Mouse (Mus musculus): ENCODE measurements around the gene Apba1.

The Apba1 gene

DNA sequence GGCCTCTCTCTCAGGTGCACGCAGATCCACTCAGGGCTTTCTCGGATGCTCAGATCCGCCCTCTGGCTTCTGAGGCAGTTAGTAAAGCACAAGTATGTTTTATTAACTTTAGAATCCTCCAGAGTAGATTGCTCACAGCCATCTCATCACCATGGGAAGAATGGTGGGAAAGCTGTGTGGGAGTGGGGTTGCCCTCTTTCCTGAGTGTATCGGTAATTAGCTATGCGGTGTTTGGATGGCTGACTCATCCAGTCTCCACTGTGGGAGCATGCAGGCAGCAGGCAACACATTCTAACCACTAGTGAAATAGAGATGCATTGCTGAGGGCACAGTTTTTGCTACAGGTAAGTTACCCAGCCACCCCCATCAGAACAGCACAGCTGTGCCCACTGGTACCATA, 172.1 kb downstream of the Apba1 start:
- no peak for DNase-seq (ENCODE audit: low read depth, low spot score)

DNA sequence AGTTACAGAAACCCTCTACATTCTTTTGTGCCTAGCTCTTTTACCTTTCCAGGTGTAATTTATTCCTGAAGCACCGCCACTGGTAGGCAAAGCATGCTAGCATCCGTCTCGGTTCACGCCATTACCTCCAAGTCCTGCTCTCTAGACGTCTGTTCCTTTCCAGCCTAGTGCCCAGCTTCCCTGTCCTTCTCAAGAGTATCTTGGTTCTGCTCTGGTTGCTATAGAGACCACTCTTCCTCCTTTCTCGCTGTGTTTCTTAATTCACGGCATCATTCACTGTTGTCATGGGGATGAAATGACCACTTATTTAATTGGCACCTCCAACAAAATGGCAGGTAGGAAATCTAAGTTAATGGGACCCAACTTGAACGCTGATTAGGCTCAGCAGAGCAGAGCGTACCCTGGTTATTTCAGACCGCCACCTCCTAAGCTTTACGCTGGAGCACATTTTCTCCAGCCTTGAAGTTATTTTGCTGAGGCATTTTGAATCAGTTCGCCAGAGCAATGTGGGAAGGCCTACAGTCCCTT, 182.8 kb downstream of the Apba1 start:
- no peak for DNase-seq (ENCODE audit: low read depth, low spot score)

DNA sequence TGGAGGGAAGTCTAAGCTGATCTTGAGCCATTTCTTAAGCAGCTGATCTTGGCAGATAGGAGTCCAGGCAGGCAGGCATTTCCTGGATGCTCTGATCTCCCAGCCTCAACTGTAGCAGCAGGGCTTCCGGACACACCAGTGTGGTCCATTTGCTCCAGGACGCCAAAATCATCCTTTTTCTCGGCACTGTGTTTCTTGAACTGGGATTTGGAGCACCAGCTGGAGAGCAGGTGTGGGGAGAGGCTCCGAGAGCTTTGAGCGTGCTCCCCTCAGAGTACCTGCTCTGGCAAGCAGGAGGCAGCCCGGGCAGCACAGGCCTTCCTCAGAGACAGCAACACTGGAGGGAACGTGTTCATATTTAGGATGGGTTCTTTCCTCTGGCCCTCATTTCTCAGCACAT, 184.2 kb downstream of the Apba1 start:
- no peak for DNase-seq (ENCODE audit: low read depth, low spot score)

DNA sequence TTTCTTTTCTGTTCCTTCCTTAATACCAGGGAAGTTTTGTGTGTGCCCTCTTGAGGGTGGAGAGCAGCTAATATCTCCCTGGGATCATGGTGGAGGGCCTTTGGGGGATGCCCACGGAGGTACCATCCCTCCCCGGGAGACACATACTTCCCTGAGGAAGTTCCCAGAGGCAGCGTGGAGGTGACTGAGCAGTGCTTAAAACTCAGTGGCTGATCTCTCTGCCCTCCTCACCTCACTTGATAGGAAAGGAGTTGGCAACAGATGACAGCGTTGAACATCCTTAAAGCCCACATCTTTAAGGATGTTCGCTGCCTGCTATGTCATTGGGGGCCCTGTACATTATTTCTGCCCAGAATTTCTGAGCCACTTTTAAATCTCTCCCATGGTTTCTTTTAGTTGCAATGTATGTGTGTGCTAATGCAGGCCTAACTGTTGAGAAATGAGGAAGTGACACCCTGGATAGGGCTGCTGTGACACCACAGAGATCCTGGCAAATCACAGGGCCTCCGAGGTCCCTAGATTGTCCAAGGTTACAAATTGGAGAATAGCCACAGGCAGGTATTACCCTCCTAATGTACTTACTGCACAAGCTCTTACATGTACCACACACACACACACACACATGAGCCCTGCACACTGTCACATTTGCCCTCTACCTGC, 187.5 kb downstream of the Apba1 start:
- DNase-seq (ENCODE audit: low read depth, low spot score): peak; percentile 13

DNA sequence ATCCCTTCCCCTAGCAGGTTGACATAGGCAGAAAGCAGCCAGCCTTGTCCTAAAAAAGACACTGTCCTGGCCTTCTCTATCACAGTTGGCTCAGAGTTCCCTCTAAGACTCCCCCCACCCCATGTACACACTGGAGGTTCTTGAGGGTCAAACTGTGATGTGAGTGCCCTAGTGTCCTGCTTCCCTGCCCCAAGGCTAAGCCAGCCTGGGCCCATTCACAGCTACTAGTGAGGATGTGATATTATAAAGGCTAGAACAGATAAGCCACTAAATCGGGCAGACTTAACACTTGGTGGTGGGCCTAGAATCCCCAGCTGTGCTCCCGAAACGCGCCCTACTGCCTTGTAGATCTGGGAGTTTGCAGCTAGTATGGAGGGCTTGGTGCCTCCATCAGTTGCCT, 188.1 kb downstream of the Apba1 start:
- no peak for DNase-seq (ENCODE audit: low read depth, low spot score)

DNA sequence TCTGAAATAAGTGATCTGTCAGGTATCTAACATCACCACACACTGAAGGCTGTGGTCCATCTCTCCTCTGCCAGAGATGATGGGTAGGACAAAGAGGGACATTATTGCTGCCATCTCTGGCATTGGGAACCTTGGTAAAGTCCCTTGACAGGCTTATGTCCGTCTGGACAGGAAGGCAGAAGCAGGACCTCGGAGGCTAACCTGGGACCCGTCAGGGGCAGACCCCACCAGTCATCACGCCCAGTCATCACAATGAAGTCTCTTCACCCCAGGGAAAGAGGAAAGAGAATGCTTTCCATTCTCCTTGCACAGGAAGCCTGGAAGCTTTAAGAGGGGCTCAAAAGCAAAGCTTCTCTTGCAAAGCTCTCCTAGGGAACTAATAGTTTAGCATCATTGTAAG, 189.2 kb downstream of the Apba1 start:
- no peak for DNase-seq (ENCODE audit: low read depth, low spot score)

DNA sequence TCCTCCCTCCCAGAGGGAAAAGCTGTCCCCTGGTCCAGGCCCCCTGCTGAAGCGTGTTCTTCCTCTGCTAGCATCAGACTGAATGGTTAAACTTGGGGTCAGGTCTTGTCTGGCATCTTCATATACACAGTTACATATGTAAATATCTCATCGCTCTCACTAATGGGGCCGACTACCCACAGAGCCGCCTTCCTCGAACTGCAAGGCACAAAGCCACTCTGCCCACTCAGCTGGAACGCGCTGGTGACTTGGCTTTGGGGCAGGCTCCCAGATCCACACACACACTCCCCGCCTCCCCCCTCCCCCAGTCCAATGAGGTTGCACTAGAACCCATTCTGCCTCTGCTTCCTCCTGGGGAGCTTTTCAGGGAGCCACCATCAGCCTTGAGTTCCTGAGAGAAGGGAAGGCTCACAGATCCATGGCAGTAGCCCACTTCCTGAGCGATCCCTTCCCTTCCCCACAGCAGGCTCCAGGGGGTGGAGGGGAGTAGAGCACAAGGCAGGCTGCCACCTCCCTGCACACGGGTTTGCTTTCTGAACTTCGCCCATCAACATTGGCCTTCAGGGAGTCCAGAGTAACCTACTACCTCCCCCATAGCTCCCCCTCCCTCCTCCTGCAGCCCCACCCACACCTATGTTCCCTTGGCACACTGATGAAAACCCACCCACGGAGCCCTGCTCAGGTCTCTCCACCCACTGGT, 189.8 kb downstream of the Apba1 start:
- no peak for DNase-seq (ENCODE audit: low read depth, low spot score)

DNA sequence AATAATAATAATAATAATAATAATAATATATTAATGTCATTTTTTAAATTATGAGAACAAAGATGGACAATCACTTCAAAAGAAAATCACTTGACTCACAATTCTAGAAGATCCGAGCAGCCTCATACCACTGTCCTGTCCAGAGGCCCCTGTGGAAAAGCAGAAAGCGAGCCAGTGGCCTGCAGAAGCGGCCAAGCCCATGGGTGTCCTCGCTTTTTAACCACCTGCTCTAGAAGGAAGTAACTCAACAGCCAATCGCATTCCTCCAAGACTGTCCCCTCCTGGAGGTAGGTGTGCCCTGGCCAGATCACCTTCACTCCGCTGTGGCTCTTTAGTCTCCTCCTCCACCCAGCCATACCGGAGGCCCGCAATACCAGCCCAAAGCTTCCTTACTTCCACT, 196.8 kb downstream of the Apba1 start:
- no peak for DNase-seq (ENCODE audit: low read depth, low spot score)

DNA sequence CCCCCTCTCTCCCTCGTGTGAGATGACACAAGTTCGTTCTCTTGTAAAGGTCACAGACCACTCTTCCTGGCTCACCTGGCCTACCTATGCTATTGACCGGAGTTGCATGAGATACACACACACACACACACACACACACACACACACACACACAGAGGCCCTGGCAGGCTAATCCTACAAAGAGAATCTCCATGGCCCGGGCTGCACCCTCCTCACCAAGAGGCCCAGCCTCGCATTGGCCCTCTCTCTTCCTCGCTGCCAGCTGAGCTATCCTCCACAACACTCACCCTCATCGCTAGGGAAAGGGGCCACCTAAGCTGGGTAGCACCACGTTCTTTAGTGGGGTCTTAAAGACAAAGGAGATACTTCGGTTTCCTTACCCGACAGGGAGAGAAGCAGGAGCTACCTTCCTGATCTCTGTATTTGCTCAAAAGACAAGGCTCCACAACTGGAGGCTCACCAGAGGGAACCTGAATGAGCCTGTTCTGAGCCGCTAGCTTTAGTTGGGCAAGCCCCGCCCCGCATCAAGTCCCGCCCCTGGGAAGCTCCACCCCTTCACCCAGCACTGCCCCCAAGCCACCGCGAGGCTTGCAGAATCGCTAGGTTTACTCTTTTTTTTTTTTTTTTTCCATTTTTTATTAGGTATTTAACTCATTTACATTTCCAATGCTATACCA, 197.8 kb downstream of the Apba1 start:
- DNase-seq (ENCODE audit: low read depth, low spot score): no peak

DNA sequence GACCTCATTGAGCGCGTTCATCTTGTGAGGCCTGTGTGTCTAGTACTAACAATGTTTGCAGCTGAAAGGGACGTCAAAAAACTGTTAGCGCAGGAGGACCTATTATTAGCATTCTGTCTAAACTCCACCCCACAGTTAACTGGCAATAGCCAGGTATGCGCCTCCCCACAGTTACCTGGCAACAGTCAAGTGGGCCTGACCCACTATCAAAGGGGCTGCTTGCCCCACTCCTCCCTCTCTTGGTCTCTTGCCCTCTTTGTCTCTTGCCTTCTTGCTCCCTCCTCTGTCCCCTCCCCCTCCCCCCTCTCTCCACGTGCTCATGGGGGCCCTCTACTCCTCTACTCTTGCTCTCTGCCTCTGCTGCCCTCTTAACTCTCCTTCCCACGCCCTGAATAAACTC, 198.9 kb downstream of the Apba1 start:
- DNase-seq (ENCODE audit: low read depth, low spot score): no peak

DNA sequence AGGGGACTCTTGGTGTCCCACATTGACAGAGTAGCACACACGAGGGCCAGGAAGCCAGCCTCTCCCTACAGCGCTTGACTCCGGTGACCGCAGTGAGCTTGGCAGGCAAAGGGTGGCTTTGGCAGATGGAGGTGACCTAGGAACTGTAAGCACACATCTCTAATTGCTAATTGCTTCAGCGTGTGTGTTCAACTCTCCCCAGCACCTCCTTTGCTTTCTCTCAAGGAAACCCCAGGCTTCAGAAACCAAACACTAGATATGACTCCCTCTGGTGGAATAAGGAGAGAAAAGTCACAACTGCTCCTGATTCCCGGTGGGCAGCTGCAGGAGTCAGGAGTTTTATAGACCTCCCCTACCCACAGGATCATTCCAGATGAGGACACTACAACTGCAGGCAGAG, 200.2 kb downstream of the Apba1 start:
- no peak for DNase-seq (ENCODE audit: low read depth, low spot score)

DNA sequence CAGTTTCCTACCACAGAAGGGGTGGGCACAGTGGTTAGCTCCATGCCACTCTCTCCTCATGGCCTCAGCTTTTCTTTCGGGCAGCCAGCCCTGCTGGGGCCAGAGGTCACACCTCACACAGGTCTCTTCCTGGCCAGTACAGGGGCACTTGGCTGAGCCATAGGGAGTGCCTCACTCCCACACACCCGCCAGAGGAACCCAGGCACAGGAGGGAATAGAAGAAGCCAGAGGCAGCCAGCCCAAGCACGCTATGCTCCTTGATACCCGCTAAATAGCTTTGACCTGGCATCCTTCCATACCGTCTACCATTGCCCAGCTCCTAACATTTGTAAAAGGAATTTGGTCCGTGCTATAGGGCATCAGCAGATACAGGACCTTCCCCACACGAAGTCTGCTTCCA, 201.2 kb downstream of the Apba1 start:
- DNase-seq (ENCODE audit: low read depth, low spot score): no peak

DNA sequence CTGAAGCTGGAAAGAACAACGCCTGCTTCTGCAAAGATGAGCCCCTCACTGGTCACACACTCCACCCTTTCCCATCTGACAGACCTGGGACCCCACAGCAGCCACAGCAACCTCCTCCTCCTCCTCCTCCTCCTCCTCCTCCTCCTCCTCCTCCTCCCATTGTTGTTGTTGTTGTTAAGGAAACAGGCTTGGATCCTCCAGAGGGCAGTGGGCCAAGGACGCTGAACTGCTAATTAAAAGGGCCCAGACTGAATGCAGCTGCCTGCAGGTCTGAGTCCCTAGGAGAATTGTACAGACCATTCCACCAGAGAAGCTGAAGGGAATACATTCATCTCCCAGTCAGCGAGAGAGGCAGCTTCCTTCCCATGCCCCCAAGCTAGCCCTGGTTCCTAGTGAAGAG, 201.6 kb downstream of the Apba1 start:
- DNase-seq (ENCODE audit: low read depth, low spot score): no peak

DNA sequence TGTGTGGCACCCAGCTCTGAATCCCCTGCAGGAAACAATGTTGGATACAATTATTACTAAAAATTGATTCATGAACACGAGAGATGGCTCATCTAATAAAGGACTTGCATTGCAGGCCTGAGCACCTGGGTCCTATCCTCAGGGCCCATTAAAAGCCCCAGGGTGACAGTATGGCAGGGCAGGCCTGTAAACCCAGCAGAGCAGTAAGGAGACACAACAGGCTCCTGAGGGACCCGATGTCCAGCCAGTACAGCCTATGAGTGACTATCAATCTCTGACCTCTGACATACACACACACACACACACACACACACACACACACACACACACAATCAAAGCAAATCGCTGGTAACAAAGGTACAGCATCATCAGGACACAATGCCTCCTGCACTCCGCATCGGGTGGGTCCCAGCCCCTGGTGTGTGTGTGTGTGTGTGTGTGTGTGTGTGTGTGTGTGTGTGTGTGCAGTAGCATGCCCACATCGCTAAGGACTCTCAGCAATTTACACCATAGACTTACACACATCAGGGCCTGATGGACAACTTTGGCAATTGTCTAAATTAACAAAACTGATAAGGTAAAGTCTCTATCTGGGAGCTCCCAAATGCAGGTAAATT, 202.3 kb downstream of the Apba1 start:
- DNase-seq (ENCODE audit: low read depth, low spot score): no peak

DNA sequence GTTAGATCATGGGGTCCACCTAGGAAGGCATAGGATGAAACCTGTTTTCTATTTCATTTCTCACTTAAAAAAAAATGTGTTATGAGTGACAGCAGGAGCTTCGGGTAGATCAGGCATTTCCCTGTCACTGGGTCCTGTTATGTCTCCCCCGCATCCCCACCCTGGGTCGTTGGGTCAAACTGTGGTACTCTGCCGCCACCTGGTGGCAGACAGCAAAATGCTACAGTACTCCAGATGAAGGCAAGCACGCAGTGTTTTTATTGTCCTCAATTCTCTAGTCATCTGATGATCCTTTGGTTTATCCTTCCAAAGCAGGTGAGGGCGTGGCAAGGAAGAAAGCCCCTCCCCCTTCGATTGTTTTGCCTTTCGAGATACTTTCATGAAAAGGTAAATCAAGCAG, 202.8 kb downstream of the Apba1 start:
- peak; percentile 63 for DNase-seq (ENCODE audit: low read depth, low spot score)

DNA sequence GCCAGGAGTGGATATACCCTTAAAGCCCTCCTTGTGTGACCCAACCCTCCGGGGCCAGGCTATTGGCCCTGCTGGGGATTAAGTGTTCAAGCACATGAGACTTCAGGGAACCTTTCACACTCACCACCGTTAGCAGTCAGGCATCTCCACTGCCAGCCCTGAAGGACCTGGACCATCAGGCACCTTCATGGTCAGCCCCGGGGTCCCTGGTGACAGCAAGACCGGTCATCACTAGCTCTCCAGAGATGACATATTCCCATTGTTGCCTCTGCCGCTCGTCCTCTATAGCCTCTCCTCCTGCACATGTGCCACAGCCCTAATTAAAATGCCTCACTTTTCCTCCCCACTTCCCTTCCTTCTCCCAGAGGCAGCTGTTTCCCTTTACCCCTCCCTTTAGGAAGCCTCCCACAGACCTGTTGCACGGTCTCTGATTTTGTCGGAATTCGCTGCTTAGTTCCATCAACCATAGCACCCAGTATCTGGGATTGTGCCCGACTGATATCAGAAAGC, 205.8 kb downstream of the Apba1 start:
- DNase-seq (ENCODE audit: low read depth, low spot score): no peak

DNA sequence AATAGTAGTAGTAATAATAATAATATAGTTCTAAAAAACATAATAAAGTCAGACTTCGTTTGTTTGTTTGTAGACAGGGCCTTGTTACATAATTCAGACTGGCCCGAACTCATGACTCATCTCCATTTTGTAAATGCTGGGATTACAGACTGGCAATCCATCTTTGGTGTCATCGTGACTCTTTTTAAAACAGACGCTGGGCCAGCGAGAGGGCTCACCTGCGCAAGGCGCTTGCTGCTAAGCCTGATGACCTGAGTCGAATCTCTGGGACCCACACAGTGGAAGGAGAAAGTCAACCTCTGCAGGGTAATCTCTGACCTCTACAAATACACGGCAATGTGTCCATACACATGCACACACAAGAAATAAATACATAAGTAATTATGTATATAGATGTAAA, 207.7 kb downstream of the Apba1 start:
- DNase-seq (ENCODE audit: low read depth, low spot score): no peak

DNA sequence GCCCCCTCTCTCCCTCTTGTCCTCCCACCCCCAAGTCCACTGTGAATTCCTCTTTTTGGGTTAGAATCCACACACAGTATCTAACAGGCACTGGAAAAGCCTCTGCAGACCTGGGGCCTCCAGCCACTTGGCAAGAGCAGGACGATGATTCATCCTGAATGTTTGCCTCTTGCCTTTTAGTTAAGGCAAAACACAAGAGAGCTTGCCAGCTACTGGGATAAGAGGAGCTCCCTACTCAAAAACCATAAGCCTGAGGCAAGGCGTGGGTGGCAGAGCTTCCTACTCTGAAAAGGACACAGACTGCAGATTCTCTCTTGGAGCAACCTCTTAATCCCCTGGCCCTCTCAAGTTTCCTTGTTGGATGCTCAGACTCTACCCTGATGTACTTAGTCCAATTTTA, 208.5 kb downstream of the Apba1 start:
- DNase-seq (ENCODE audit: low read depth, low spot score): no peak

DNA sequence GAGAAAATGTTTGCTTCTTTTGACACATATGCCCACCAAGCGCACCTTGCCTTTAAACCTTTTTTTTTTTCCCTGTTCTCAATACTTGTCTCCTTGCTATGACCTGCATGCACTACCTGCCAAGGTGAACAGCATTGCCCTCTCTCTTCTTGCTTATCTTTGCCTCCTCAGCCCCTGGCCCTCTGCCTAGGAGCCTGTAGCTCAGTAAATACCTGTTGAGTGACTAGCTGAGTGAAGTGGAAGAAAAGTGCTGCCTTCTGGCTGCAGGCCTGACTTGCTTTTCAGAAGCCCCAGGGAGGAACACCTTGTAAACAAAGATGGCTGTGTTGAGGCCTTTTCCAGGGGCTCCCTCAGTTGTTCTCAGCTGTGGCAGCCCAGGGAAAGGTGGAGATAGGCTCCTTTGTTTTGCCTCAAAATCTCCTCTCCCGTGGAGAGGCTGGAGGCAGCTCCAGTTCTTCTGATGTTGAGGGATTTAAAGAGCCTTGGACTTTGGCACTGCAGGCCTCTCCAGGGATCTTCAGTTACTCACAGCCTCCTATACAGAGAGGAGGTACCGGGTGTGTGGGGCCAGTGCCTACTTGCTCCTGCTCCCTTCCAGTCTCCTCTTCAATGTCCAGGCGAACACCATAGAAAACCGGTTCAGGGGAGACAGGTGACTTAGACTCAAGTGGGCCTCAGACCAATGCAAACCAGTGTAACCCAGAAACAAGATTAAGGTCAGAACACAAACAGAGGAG, 209.6 kb downstream of the Apba1 start:
- no peak for DNase-seq (ENCODE audit: low read depth, low spot score)

DNA sequence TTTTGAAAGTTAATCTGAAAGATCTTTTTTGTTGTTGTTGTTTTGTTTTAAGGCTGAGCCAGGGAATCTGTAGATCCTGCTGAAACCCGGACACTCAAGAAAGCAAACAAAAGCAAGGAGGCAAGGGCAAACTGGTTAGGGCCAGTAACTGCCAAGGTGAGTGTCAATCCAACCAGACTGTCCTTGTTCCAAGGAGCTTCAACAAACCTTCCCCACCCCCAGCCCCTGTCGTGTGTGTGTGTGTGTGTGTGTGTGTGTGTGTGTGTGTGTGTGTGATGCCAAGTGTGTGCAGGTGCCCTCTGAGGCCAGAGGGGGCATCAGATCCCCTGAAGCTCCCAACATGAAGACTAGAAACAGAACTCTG, 210.2 kb downstream of the Apba1 start:
- DNase-seq (ENCODE audit: low read depth, low spot score): no peak

DNA sequence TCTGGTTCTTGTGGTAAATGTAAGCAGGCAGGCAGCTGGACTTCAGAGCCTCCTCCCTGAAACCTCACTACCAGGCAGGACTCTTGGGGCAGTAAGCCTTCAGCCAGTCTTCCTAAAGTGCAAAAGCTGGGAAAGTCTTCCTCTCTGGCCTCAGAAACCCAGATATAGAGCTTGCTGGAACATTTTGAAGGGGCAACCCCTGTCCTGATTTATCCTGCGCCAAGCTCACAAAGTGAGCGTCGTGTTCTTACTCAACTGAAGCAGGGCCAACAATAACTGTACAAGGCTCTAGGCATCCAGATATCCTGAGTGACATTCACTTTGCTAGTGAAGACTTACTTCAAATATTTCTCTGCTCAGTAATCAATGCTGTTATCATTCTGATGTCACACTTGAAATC, 211.7 kb downstream of the Apba1 start:
- DNase-seq (ENCODE audit: low read depth, low spot score): no peak

DNA sequence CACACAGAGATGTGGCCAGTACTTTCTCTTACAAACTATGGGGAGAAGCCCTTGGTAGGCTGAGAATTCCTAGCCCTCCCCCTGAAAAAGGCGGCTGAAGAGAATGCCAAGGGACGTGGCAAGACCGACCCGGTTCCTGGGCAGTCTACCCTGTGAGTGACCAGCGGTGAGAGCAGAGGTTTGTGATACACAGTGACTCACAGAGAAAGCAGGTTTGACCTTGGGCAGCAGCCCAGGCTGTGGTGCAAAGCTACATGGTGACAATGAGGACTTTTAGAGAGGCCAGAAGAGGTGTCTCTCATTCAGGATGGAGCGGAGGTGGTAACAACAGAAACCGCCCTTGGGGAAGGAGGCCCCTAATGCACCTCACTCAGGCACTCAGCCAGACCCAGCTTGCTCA, 212.7 kb downstream of the Apba1 start:
- no peak for DNase-seq (ENCODE audit: low read depth, low spot score)
